Mouse (Mus musculus) MEL (cell line): ENCODE measurements around the gene Eva1b.
"Not testable (repeated sequence)": the region's sequence is repeated elsewhere in the genome, so short reads cannot be mapped to it uniquely, and the experiment has no call there.

Experiments used
- BHLHE40 ChIP-seq: IDR thresholded peaks from 2 replicates; pipeline ENCODE4 v1.6.1; 2012; ENCODE audit warnings: low read depth, mild to moderate bottlenecking, inconsistent platforms, low read length, improper control_type of control experiment, borderline replicate concordance
- CHD1 ChIP-seq: IDR thresholded peaks from 2 replicates; pipeline ENCODE4 v1.6.1; 2012; ENCODE audit warnings: low read depth, mild to moderate bottlenecking, inconsistent platforms, low read length, improper control_type of control experiment
- CTCF ChIP-seq, 3 experiments: IDR thresholded peaks in 2 of 3; conservative IDR thresholded peaks in 1 of 3; 2 replicates each; pipeline ENCODE4 v1.5.1; 2011 to 2012; ENCODE audit warnings: low read length in 3 of 3, low read depth in 2 of 3, mild to moderate bottlenecking in 2 of 3, improper control_type of control experiment in 1 of 3, inconsistent platforms in 1 of 3, mixed read lengths in 1 of 3, moderate library complexity in 1 of 3; ENCODE audit not compliant: control insufficient read depth in 1 of 3, insufficient read depth in 1 of 3, poor library complexity in 1 of 3, severe bottlenecking in 1 of 3
- ELF1 ChIP-seq: IDR thresholded peaks from 2 replicates; pipeline ENCODE4 v1.6.1; 2014; ENCODE audit warnings: low read depth, mild to moderate bottlenecking, inconsistent platforms, low read length, improper control_type of control experiment, moderate library complexity
- GATA1 ChIP-seq: IDR thresholded peaks from 2 replicates; pipeline ENCODE4 v1.6.1; 2011; ENCODE audit warnings: low read depth, low read length, improper control_type of control experiment
- JUND ChIP-seq: IDR thresholded peaks from 2 replicates; pipeline ENCODE4 v1.6.1; 2011; ENCODE audit warnings: low read depth, mild to moderate bottlenecking, improper control_type of control experiment, low read length
- MAFK ChIP-seq: IDR thresholded peaks from 2 replicates; pipeline ENCODE4 v1.6.1; 2011; ENCODE audit warnings: low read depth, mild to moderate bottlenecking, low read length, improper control_type of control experiment, borderline replicate concordance
- POLR2A ChIP-seq, 2 experiments: IDR thresholded peaks; 2 replicates each; pipeline ENCODE4 v1.6.1; 2011 to 2012; ENCODE audit warnings: low read length in 2 of 2, mild to moderate bottlenecking in 2 of 2, control low read depth in 1 of 2, improper control_type of control experiment in 1 of 2, low read depth in 1 of 2, moderate library complexity in 1 of 2; ENCODE audit not compliant: control insufficient read depth in 1 of 2, insufficient read depth in 1 of 2, poor library complexity in 1 of 2
- TAL1 ChIP-seq: IDR thresholded peaks from 2 replicates; pipeline ENCODE4 v1.6.1; 2012; ENCODE audit warnings: mild to moderate bottlenecking, inconsistent platforms, low read length, moderate library complexity, mixed read lengths
- TCF12 ChIP-seq: IDR thresholded peaks from 2 replicates; pipeline ENCODE4 v1.6.1; 2014; ENCODE audit warnings: low read depth, mild to moderate bottlenecking, inconsistent platforms, low read length, improper control_type of control experiment, moderate library complexity
- UBTF ChIP-seq: IDR thresholded peaks from 2 replicates; pipeline ENCODE4 v1.6.1; 2012; ENCODE audit warnings: low read depth, mild to moderate bottlenecking, inconsistent platforms, low read length, improper control_type of control experiment, moderate library complexity, borderline replicate concordance; ENCODE audit not compliant: insufficient read depth

DNA sequence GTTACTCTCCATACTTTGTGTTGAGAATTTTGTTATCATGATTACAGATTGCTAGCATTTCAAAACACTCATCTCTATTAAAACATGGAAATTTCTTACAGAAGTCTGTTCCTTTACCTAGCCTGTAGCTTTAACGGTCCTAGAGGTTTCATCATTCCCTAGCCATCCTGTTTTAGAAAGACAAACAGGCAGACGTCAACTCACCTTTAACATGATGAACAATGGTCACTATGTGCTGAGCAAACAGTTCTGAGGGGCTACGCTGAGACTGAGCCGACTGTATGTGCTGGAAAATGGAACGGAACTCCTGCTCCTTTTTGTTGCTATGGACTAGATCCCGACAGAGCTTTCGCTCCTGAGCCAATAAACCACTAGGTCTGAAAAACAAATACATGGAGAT is 28.4 kb downstream of the Eva1b start:
- TF ChIP-seq ELF1; MAFK; BHLHE40; POLR2A (IDR thresholded peaks at IDR 0.05; ENCODE audit: control insufficient read depth in 1 of 2, insufficient read depth in 1 of 2, low read depth in 1 of 2, low read length in 2 of 2, poor library complexity in 1 of 2); GATA1; TCF12; CHD1; CTCF (IDR thresholded peaks at IDR 0.05 in 2 of 3, conservative IDR thresholded peaks at IDR 0.05 in 1 of 3; ENCODE audit: control insufficient read depth in 1 of 3, insufficient read depth in 1 of 3, low read depth in 2 of 3, low read length in 3 of 3, poor library complexity in 1 of 3, severe bottlenecking in 1 of 3); TAL1; JUND; UBTF: not testable (repeated sequence)
